Mouse (Mus musculus) heart, adult 2 months (tissue): ENCODE measurements around the gene Tsc1.

Source experiments
- CTCF ChIP-seq: fragments of 200-600 bp; IDR thresholded peaks from 2 replicates; pipeline ENCODE4 v1.8.1; 2022; ENCODE audit warnings: antibody characterized with exemption, mild to moderate bottlenecking, moderate library complexity
- EP300 ChIP-seq: fragments of 200-500 bp; IDR thresholded peaks from 2 replicates; pipeline ENCODE4 v1.6.1; 2011; ENCODE audit warnings: low read depth, low read length, control low read depth; ENCODE audit not compliant: insufficient read depth
- POLR2A ChIP-seq: fragments of 200-500 bp; IDR thresholded peaks from 2 replicates; pipeline ENCODE4 v1.6.1; 2011; ENCODE audit warnings: mild to moderate bottlenecking, low read depth, low read length, control low read depth; ENCODE audit not compliant: insufficient read depth

- TF ChIP-seq CTCF (no peak), POLR2A (no peak), EP300 (no peak)
Measured at GRCm38 (mm10) chr2:28685895-28686294, 44.9 kb downstream of the Tsc1 start.
